Mouse (Mus musculus): ENCODE results near the gene Ung.

Gene Ung

GRCm38 (mm10) chr5:114130211-114130605, at the start of gene Ung:
TSS of gene Ung (plus strand) at chr5:114130386.
- peak; percentile 42 to 61 for DNase-seq

GRCm38 (mm10) chr5:114085501-114085900, 44.7 kb upstream of the Ung start:
- DNase-seq: peak; percentile 62 to 74

- peak; percentile 68 to 76 for DNase-seq
These were observed 42.2 kb upstream of the Ung start for GRCm38 (mm10) chr5:114087875-114088480.

GRCm38 (mm10) chr5:114090421-114091013, 39.7 kb upstream of the Ung start:
- DNase-seq: peak in 1 of 2 experiments; percentile 40

- peak; percentile 89 to 92 for DNase-seq
These were observed 39.0 kb upstream of the Ung start, which contains the start of gene Svop for GRCm38 (mm10) chr5:114091057-114091807. TSS of gene Svop (minus strand) at chr5:114091570.

- DNase-seq: peak; percentile 80 to 94
These were observed 30.3 kb upstream of the Ung start for GRCm38 (mm10) chr5:114099709-114100389.

- DNase-seq: no peak
These were observed 29.6 kb upstream of the Ung start for GRCm38 (mm10) chr5:114100390-114101099.

- DNase-seq: peak; percentile 41 to 46
These were observed 28.3 kb upstream of the Ung start for GRCm38 (mm10) chr5:114101873-114102272.

- DNase-seq: no peak
These were observed 27.4 kb upstream of the Ung start for GRCm38 (mm10) chr5:114102807-114103206.

GRCm38 (mm10) chr5:114106391-114106935, 23.7 kb upstream of the Ung start:
- no peak for DNase-seq

GRCm38 (mm10) chr5:114113334-114113733, 16.9 kb upstream of the Ung start:
- no peak for DNase-seq

- no peak for DNase-seq
These were observed 15.2 kb upstream of the Ung start for GRCm38 (mm10) chr5:114115030-114115429.

- no peak for DNase-seq
These were observed 13.6 kb upstream of the Ung start for GRCm38 (mm10) chr5:114116586-114116985.

GRCm38 (mm10) chr5:114119806-114120205, 10.4 kb upstream of the Ung start:
- DNase-seq: no peak

- DNase-seq: no peak
These were observed 4.2 kb upstream of the Ung start for GRCm38 (mm10) chr5:114126008-114126407.

GRCm38 (mm10) chr5:114126499-114127244, 3.5 kb upstream of the Ung start:
- DNase-seq: no peak

GRCm38 (mm10) chr5:114127374-114128349, 2.5 kb upstream of the Ung start, which contains the start of gene Alkbh2:
TSS of gene Alkbh2 (minus strand) at chr5:114128218.
- peak; percentile 79 to 87 for DNase-seq

- no peak for DNase-seq
These were observed 506 bp upstream of the Ung start for GRCm38 (mm10) chr5:114129550-114130210.

GRCm38 (mm10) chr5:114130698-114131520, 723 bp downstream of the Ung start:
- DNase-seq: peak; percentile 94 to 95
